Mouse (Mus musculus) liver, postnatal 0 days (tissue): ENCODE measurements around the gene Anxa11. TPM values are rescaled to one million over a fixed set of nuclear protein-coding genes. Genes with fewer than 3 reads are reported as not detected.

ENCODE experiments used
- ATAC-seq: fragments of 200-750 bp; cut with Nextera tagmentation; 2 replicates; pipeline ENCODE4 v1.8.0; 2017; ENCODE audit warnings: mild to moderate bottlenecking, moderate library complexity
- DNase-seq: peaks from one replicate; pipeline ENCODE4 v3.0.0-alpha.2; 2016
- H3K27ac ChIP-seq: fragments of 300-500 bp; sonication (generic); 2 replicates; pipeline ENCODE4 v1.5.1; 2014; ENCODE audit warnings: antibody characterized with exemption, moderate library complexity, mild to moderate bottlenecking, low read depth
- H3K27me3 ChIP-seq: fragments of 300-500 bp; sonication (generic); 2 replicates; pipeline ENCODE4 v1.6.1; 2014; ENCODE audit warnings: low read length, control low read depth, mixed read lengths; ENCODE audit not compliant: insufficient read depth
- H3K36me3 ChIP-seq: fragments of 300-500 bp; sonication (generic); replicated peaks from 2 replicates; pipeline ENCODE4 v1.6.1; 2014; ENCODE audit warnings: mild to moderate bottlenecking, control low read depth, low read length, moderate library complexity, mixed read lengths; ENCODE audit not compliant: insufficient read depth
- H3K4me1 ChIP-seq: fragments of 300-500 bp; sonication (generic); 2 replicates; pipeline ENCODE4 v1.6.1; 2014; ENCODE audit warnings: antibody characterized with exemption, mild to moderate bottlenecking, control low read depth; ENCODE audit not compliant: insufficient read depth
- H3K4me2 ChIP-seq: fragments of 300-500 bp; sonication (generic); 2 replicates; pipeline ENCODE4 v1.6.1; 2014; ENCODE audit warnings: low read depth, mild to moderate bottlenecking, low read length, moderate library complexity, mixed read lengths
- H3K4me3 ChIP-seq: fragments of 300-500 bp; sonication (generic); 2 replicates; pipeline ENCODE4 v1.5.1; 2014; ENCODE audit warnings: low read depth, low read length
- H3K9ac ChIP-seq: fragments of 300-500 bp; sonication (generic); replicated peaks from 2 replicates; pipeline ENCODE4 v1.6.1; 2014; ENCODE audit warnings: mild to moderate bottlenecking, moderate library complexity
- H3K9me3 ChIP-seq: fragments of 300-500 bp; sonication (generic); 2 replicates; pipeline ENCODE4 v1.6.1; 2016; ENCODE audit warnings: mild to moderate bottlenecking, control low read depth, low read length, mixed read lengths
- CTCF ChIP-seq: sonication (generic); IDR thresholded peaks from 2 replicates; pipeline ENCODE4 v1.5.1; 2016; ENCODE audit warnings: antibody characterized with exemption, low read depth
- EP300 ChIP-seq: IDR thresholded peaks from 2 replicates; pipeline ENCODE4 v1.6.1; 2016; ENCODE audit warnings: antibody characterized with exemption, low read depth, mild to moderate bottlenecking
- WGBS: fragments of 180-500 bp; shearing (Covaris S2); extraction: QIAGEN DNeasy Blood & Tissue Kit; methylation state at CpG from one replicate; pipeline ENCODE4 v1.1.7; 2014; ENCODE audit not compliant: insufficient replicate concordance; 5-methylcytosine and 5-hydroxymethylcytosine counted together
- polyA plus RNA-seq: library from polyadenylated mRNA; unstranded; fragments of >200 nt; fragmentation: Nextera tagmentation; extraction: Ambion mirVana; gene quantifications from 2 replicates; pipeline ENCODE4 v1.2.1, GENCODE M21; 2015

Gene Anxa11
- polyA plus RNA-seq, 1 experiment from 2014 or later = 13.1 TPM

GRCm38 (mm10) chr14:25853295-25853694 lies 11.3 kb downstream of the Anxa11 start:
- H3K27ac ChIP-seq = no peak overlapping the region
- no peak for DNase-seq

GRCm38 (mm10) chr14:25853717-25854452 lies 11.9 kb downstream of the Anxa11 start:
- WGBS = 83% methylated on average over 16 of the region's 16 CpGs
- Histone ChIP-seq H3K9ac (no peak overlapping the region), H3K27me3 (no peaks in the 10 kb centered on the region), H3K4me2 (0 out of 2 replicates have a peak overlapping the region, but pooled peaks have one; percentile 3), H3K36me3 (no peaks in the 10 kb centered on the region), H3K9me3 (no peaks in the 10 kb centered on the region), H3K27ac (peak overlapping the region; percentile 45; the same call in 1 of the 2 replicates), H3K4me3 (no peak overlapping the region), H3K4me1 (peaks cover 47% of the 10 kb centered on the region)
- DNase-seq = no peak
- ATAC-seq = no peak
- TF ChIP-seq EP300 = no peak
- TF ChIP-seq CTCF = no peak

More at GRCm38 (mm10) chr14:25853295-25853694, 11.3 kb downstream of the Anxa11 start:
- ATAC-seq = no peak
- WGBS = 80% methylated on average over 6 of the region's 6 CpGs
- Histone ChIP-seq H3K9me3 (no peaks in the 10 kb centered on the region), H3K27me3 (no peaks in the 10 kb centered on the region), H3K9ac (no peak overlapping the region), H3K4me3 (no peak overlapping the region), H3K4me1 (peaks cover 45% of the 10 kb centered on the region), H3K36me3 (no peaks in the 10 kb centered on the region), H3K4me2 (no peak overlapping the region)
- no peak for TF ChIP-seq EP300
- TF ChIP-seq CTCF = no peak

- no peaks in the 10 kb centered on the region for H3K36me3 ChIP-seq
- peak overlapping the region; percentile 44 for H3K4me2 ChIP-seq
- ATAC-seq (peak; percentile 73), DNase-seq (no peak)
- H3K9ac ChIP-seq = no peak overlapping the region
- 25% methylated on average over 8 of the region's 8 CpGs for WGBS
- H3K27me3 ChIP-seq = no peaks in the 10 kb centered on the region
- no peak overlapping the region; the same call in 1 of the 2 replicates for H3K4me3 ChIP-seq
- no peak for TF ChIP-seq EP300
- no peak for TF ChIP-seq CTCF
- H3K4me1 ChIP-seq = peaks cover 50% of the 10 kb centered on the region
- peak overlapping the region; percentile 53 for H3K27ac ChIP-seq
- no peaks in the 10 kb centered on the region for H3K9me3 ChIP-seq
Observed at GRCm38 (mm10) chr14:25855241-25855885, 13.4 kb downstream of the Anxa11 start.

GRCm38 (mm10) chr14:25857168-25857621 lies 15.2 kb downstream of the Anxa11 start:
- Histone ChIP-seq H3K27me3 (no peaks in the 10 kb centered on the region), H3K36me3 (no peaks in the 10 kb centered on the region), H3K4me1 (peaks cover 59% of the 10 kb centered on the region), H3K4me3 (no peak overlapping the region), H3K4me2 (peak overlapping the region; percentile 38), H3K9me3 (no peaks in the 10 kb centered on the region), H3K9ac (no peak overlapping the region), H3K27ac (peak overlapping the region; percentile 53)
- peak; percentile 35 for ATAC-seq
- no peak for TF ChIP-seq CTCF
- TF ChIP-seq EP300 = no peak
- 34% methylated on average over 3 of the region's 3 CpGs for WGBS
- DNase-seq = peak; percentile 44

DNA sequence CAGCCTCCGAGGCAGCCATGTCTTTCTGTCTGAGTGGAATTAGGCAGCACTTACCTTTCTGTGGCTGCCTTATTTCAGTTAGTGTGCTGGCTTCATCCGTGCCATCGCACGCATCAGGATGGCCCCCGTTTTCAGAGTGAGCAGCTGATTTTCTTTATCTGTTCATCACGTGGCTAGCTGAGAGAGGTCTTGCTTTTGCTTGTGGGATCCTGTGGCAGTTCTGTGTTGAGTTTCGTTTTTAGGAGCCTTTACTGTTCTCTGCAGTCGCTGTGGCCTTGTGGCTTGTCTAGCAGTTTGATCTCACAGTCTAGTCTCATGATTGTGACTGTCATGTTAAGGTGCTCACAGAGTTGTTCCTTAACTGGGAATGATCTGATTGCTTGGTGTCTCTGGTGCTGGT lies 16.0 kb downstream of the Anxa11 start:
- Histone ChIP-seq H3K9me3 (no peaks in the 10 kb centered on the region), H3K9ac (0 out of 2 replicates have a peak overlapping the region, but pooled peaks have one; percentile 34), H3K27me3 (no peaks in the 10 kb centered on the region), H3K4me2 (peak overlapping the region; percentile 35; the same call in 1 of the 2 replicates), H3K27ac (peak overlapping the region; percentile 53; the same call in 1 of the 2 replicates), H3K4me1 (peaks cover 59% of the 10 kb centered on the region), H3K36me3 (no peaks in the 10 kb centered on the region), H3K4me3 (no peak overlapping the region)
- TF ChIP-seq EP300 (no peak), CTCF (no peak)
- WGBS = 39% methylated on average over 8 of the region's 8 CpGs
- ATAC-seq = no peak
- DNase-seq = no peak

DNA sequence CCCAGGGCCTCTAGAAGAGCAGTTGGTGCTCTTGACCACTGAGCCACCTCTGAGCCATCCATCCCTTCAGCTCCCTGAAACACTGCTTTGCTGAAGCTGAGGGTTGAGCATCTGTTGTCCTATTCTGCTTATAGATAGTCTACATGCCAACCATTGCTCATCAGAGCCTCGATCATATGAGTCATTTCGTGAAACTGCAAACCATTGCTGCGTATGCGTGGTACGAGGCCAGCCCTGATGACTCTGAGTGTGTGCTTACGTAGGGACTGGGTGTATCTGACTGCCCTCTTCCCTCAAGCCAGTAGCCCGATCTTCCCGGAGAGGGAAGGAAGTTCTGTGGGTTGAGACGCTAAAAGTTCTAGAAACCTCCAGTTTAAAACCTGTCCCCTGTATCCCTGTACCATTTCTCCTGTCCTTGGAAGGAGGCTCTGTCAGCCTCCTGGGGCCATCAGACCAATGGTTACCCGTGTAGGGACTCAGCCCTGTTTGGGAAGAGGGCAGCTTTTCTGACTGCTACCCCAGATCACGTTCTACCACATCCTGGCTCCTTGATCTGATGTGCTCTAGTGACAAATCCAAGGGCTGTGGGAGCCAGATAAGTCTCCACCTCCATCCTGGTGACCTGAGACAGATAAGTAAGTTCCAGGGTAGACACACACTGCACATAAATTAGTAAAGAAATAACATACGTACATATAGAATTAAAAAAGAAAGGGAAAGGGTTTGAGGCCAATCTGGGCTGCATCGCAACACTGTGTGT lies 20.0 kb downstream of the Anxa11 start:
- H3K4me1 ChIP-seq = peaks cover 41% of the 10 kb centered on the region
- no peaks in the 10 kb centered on the region for H3K9me3 ChIP-seq
- WGBS = 43% methylated on average over 13 of the region's 13 CpGs
- H3K27ac ChIP-seq = peak overlapping the region; percentile 46
- peak; percentile 86 for ATAC-seq
- H3K9ac ChIP-seq = peak overlapping the region; percentile 26; the same call in 1 of the 2 replicates
- DNase-seq = no peak
- H3K27me3 ChIP-seq = no peaks in the 10 kb centered on the region
- no peaks in the 10 kb centered on the region for H3K36me3 ChIP-seq
- H3K4me2 ChIP-seq = peak overlapping the region; percentile 35
- TF ChIP-seq EP300 = peak; percentile 86
- TF ChIP-seq CTCF = no peak
- no peak overlapping the region for H3K4me3 ChIP-seq
